Mouse (Mus musculus) small intestine, adult 2 months (tissue): ENCODE results near the gene Slc18b1. TPM values are rescaled to one million over a fixed set of nuclear protein-coding genes. Genes with fewer than 3 reads are reported as not detected.
A peak's percentile ranks its signal among the peaks of the same experiment; 100 is the strongest.

Source experiments
- H3K27ac ChIP-seq: fragments of 200-500 bp; 2 replicates; pipeline ENCODE4 v1.5.1; 2012; ENCODE audit warnings: low read depth, low read length, control low read depth, inconsistent platforms; ENCODE audit not compliant: insufficient read depth
- H3K27me3 ChIP-seq: fragments of 200-500 bp; 2 replicates; pipeline ENCODE4 v1.6.1; 2012; ENCODE audit warnings: mild to moderate bottlenecking, moderate library complexity, low read length, inconsistent platforms; ENCODE audit not compliant: control insufficient read depth, insufficient read depth
- H3K36me3 ChIP-seq: fragments of 200-500 bp; 2 replicates; pipeline ENCODE4 v1.6.1; 2012; ENCODE audit warnings: mild to moderate bottlenecking, low read length, control low read depth, inconsistent platforms; ENCODE audit not compliant: control insufficient read depth, insufficient read depth
- H3K4me1 ChIP-seq: fragments of 200-500 bp; 2 replicates; pipeline ENCODE4 v1.6.1; 2012; ENCODE audit warnings: low read length, inconsistent platforms, mixed read lengths; ENCODE audit not compliant: control insufficient read depth, insufficient read depth, insufficient read length
- H3K4me3 ChIP-seq: fragments of 200-500 bp; 2 replicates; pipeline ENCODE4 v1.5.1; 2012; ENCODE audit warnings: low read depth, mild to moderate bottlenecking, control low read depth, inconsistent platforms, low read length, moderate library complexity
- CTCF ChIP-seq: fragments of 200-500 bp; IDR thresholded peaks from 2 replicates; pipeline ENCODE4 v1.5.1; 2012; ENCODE audit warnings: low read depth, mild to moderate bottlenecking, control low read depth, inconsistent platforms, low read length, moderate library complexity, mixed read lengths; ENCODE audit not compliant: insufficient replicate concordance, insufficient read length; ENCODE audit errors: extremely low read depth
- POLR2A ChIP-seq: fragments of 200-500 bp; IDR thresholded peaks from 2 replicates; pipeline ENCODE4 v1.6.1; 2012; ENCODE audit warnings: low read depth, mild to moderate bottlenecking, control low read depth, inconsistent platforms, low read length, moderate library complexity
- WGBS: fragments of 180-500 bp; shearing (Covaris S2); methylation state at CpG from one replicate; pipeline ENCODE4 v1.1.7; 2018; 5-methylcytosine and 5-hydroxymethylcytosine counted together
- polyA plus RNA-seq: library from polyadenylated mRNA; depleted of rRNA; stranded (reverse); fragments of >200 nt; gene quantifications from 2 replicates; pipeline ENCODE4 v1.2.3, GENCODE M21; 2012; rRNA removed

The Slc18b1 gene
- polyA plus RNA-seq, result 9.5 and 16.6 TPM in 2 replicates

GRCm38 (mm10) chr10:23796551-23797503 is at the start of gene Slc18b1:
Slc18b1 (plus strand) TSS chr10:23796986.
- Histone ChIP-seq H3K27me3 (no peaks in the 10 kb centered on the region), H3K27ac (peak within 1 kb of the TSS; percentile 88), H3K4me1 (peaks cover 6% of the 10 kb centered on the region; the same call in 1 of the 2 replicates), H3K4me3 (peak within 1 kb of the TSS; percentile 93), H3K36me3 (peaks cover 15% of the 10 kb centered on the region)
- TF ChIP-seq CTCF (no peak), POLR2A (peak; percentile 61)
- 3% methylated on average over 43 of the region's 43 CpGs for WGBS

DNA sequence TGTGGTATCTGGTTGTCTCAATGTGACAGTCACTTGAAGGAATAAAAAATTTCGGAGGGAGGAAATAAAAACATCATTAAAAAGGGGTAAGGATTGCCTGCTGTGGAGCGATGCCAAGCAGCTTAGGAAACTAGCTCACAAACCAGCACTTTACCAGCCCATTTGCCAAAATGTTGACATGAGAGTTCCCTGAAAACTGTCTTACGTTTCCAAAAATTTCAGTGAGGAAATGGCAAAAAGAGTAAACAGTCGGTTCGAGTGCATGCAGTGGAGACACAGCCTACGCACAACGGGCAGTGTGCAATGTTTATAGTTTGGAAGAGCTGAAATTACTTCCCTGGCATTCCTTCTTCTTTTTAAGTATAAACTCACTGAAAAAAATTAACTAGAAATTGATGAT is 42.6 kb upstream of the Slc18b1 start:
- no peaks in the 10 kb centered on the region for H3K4me1 ChIP-seq
- TF ChIP-seq POLR2A (no peak), CTCF (no peak)
- WGBS, result 64% methylated on average over 7 of the region's 7 CpGs

GRCm38 (mm10) chr10:23777288-23777945 is 19.4 kb upstream of the Slc18b1 start:
- H3K4me3 ChIP-seq, result no peak overlapping the region
- WGBS, result 35% methylated on average over 5 of the region's 5 CpGs
- no peaks in the 10 kb centered on the region for H3K4me1 ChIP-seq
- TF ChIP-seq POLR2A (no peak), CTCF (peak; percentile 45; the same call in 1 of the 2 replicates)
- no peaks in the 10 kb centered on the region for H3K36me3 ChIP-seq
- H3K27ac ChIP-seq, result no peak overlapping the region
- no peaks in the 10 kb centered on the region for H3K27me3 ChIP-seq

More for the DNA sequence above, 42.6 kb upstream of the Slc18b1 start:
- Histone ChIP-seq H3K27me3 (no peaks in the 10 kb centered on the region), H3K4me3 (no peak overlapping the region), H3K27ac (no peak overlapping the region), H3K36me3 (no peaks in the 10 kb centered on the region)

DNA sequence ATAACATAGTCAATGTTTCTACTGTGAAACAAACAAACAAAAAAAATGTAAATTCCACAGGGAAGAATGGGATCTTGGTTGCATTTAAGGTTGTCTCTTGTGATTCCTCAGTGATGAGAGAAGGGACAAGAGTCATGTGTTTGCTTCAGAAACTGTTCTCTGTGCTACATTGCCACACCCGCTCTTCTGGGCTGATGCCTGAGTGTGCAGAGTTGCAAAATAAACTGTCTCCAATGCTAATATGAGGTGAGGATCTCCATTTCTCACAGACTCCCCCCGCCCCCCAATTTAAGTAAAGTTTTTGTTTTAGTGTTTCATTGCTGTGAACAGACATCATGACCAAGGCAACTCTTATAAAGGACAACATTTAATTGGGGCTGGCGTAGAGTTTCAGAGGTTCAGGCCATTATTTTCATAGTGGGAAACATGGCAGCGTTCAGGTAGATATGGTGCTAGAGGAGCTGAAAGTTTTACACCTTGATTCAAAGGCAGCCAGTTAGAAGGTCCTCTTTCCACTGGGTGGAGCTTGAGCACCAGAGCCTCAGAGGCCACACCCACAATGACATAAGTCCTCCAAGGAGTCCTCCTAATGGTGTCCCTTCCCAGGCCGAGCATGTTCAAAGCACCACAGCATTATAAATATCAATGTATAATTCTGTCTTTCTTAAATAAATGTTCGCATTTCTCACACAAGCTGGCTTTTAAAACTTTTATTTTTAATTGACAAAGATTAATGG is 16.1 kb upstream of the Slc18b1 start:
- Histone ChIP-seq H3K27ac (no peak overlapping the region), H3K36me3 (peaks cover 17% of the 10 kb centered on the region), H3K4me3 (no peak overlapping the region), H3K4me1 (peaks cover 1% of the 10 kb centered on the region; the same call in 1 of the 2 replicates), H3K27me3 (no peaks in the 10 kb centered on the region)
- no peak for TF ChIP-seq POLR2A
- no peak for TF ChIP-seq CTCF
- 79% methylated on average over 6 of the region's 6 CpGs for whole genome bisulfite sequencing

DNA sequence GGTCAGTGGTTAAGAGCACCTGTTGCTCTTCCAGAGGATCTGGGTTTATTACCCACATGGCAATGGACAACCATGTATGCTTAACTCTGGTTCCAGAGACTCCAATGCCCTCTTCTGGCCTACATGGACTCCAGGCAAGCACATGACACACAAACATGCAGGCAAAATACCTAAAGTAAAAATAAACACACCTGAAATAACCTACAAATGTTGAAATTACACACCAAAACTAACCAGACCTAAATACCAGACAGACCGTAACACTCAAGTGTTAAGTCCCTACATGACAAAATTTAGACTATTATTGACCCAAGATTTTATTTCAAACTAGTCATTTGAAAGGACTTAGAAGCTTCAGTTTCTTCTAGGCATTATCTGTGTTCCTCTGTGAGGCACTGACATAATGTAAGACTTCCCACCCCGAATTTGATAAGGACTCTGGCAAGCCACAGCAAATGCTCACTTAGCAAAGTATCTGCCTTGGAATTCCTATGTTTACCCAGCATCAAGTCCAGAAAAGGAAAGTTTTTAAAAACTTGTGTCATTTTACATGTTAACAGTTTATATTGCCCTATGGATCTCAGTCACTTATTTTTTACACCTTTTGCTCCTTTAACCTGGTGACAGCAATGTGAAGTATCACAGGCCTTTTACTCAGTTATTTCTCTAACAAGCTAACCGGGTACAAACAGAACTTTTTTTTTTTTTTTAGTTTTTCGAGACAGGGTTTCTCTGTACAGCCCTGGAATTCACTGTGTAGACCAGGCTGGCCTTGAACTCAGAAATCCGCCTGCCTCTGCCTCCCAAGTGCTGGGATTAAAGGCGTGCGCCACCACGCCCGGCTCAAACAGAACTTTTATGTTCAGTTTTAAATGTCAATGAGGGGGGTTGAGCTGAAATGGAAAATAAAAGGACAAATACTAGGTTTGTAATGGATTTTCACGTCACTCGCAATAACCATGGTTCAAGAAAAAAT is 14.7 kb upstream of the Slc18b1 start:
- no peak for TF ChIP-seq CTCF
- no peak for TF ChIP-seq POLR2A
- Histone ChIP-seq H3K36me3 (peaks cover 21% of the 10 kb centered on the region), H3K4me1 (peaks cover 3% of the 10 kb centered on the region; the same call in 1 of the 2 replicates), H3K27ac (no peak overlapping the region), H3K4me3 (no peak overlapping the region), H3K27me3 (no peaks in the 10 kb centered on the region)
- 73% methylated on average over 11 of the region's 11 CpGs for WGBS
